Mouse (Mus musculus) midbrain, embryonic 11.5 days (tissue): Measurements from ENCODE around the gene Tab1. TPM values are rescaled to one million over a fixed set of nuclear protein-coding genes. Genes with fewer than 3 reads are reported as not detected.

Source experiments
- ATAC-seq: fragments of 200-750 bp; cut with Nextera tagmentation; 2 replicates; pipeline ENCODE4 v1.8.0; 2017; ENCODE audit warnings: moderate TSS enrichment, moderate library complexity; ENCODE audit not compliant: low FRiP score
- DNase-seq: peaks from one replicate; pipeline ENCODE4 v3.0.0; 2015; ENCODE audit warnings: low spot score; ENCODE audit errors: missing footprints
- H3K27ac ChIP-seq: fragments of 300-500 bp; sonication (generic); 2 replicates; pipeline ENCODE4 v1.5.1; 2014; ENCODE audit warnings: low read depth, low read length
- H3K27me3 ChIP-seq: fragments of 300-500 bp; sonication (generic); 2 replicates; pipeline ENCODE4 v1.6.1; 2014; ENCODE audit warnings: mild to moderate bottlenecking, low read length, moderate library complexity, mixed read lengths; ENCODE audit not compliant: control insufficient read depth, insufficient read depth
- H3K36me3 ChIP-seq: fragments of 300-500 bp; sonication (generic); 2 replicates; pipeline ENCODE4 v1.6.1; 2014; ENCODE audit warnings: mild to moderate bottlenecking, low read length, moderate library complexity, mixed read lengths; ENCODE audit not compliant: control insufficient read depth, insufficient read depth
- H3K4me1 ChIP-seq: fragments of 300-500 bp; sonication (generic); 2 replicates; pipeline ENCODE4 v1.6.1; 2014; ENCODE audit warnings: low read length; ENCODE audit not compliant: control insufficient read depth, insufficient read depth
- H3K4me2 ChIP-seq: fragments of 300-500 bp; sonication (generic); 2 replicates; pipeline ENCODE4 v1.6.1; 2014; ENCODE audit warnings: mild to moderate bottlenecking, moderate library complexity
- H3K4me3 ChIP-seq: fragments of 300-500 bp; sonication (generic); 2 replicates; pipeline ENCODE4 v1.5.1; 2014; ENCODE audit warnings: low read depth, low read length
- H3K9ac ChIP-seq: fragments of 300-500 bp; sonication (generic); 2 replicates; pipeline ENCODE4 v1.6.1; 2014; ENCODE audit warnings: low read length
- H3K9me3 ChIP-seq: fragments of 300-500 bp; sonication (generic); 2 replicates; pipeline ENCODE4 v1.6.1; 2016; ENCODE audit warnings: low read length; ENCODE audit not compliant: control insufficient read depth
- WGBS: fragments of 180-500 bp; shearing (Covaris S2); extraction: QIAGEN DNeasy Blood & Tissue Kit; methylation state at CpG from one replicate; pipeline ENCODE4 v1.1.7; 2014; 5-methylcytosine and 5-hydroxymethylcytosine counted together
- polyA plus RNA-seq: library from polyadenylated mRNA; unstranded; fragments of >200 nt; fragmentation: Nextera tagmentation; extraction: Ambion mirVana; gene quantifications from 2 replicates; pipeline ENCODE4 v1.2.1, GENCODE M21; 2014

Tab1 gene
- polyA plus RNA-seq: 24.9 and 29.4 TPM in 2 replicates

DNA sequence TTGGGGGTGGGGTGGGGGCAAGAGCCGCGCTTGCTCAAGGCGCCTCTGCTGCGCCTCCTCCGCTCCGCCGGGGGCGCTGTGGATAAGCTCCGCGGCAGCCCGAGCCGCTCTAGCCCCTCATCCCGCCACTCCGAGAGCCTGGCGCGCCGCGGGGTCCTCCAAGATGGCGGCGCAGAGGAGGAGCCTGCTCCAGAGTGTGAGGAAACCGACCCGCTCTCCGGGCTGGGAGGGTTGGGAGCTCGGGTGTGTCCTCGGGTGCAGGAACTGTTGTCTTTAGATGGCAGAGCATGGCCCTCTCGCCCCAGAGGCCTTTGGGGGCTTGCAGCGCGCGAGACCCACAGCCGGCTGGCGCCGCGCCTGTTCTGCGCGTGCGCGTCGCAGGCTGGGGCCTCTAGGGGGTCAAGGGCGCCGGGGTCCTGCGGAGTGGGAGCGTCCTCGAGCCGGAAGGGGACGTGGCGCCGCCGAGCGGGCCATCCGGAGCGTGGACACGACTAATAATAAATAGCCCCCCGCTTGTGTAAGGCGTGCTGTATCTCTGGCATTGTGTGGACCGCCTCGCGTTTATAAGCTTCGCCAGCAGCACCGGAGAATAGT is at the start of gene Tab1:
TSS of gene Tab1 (plus strand) at position 135 of the 594 bp plus-strand sequence.
- WGBS: 0% methylated on average over 54 of the region's 59 CpGs
- Histone ChIP-seq H3K27me3 (no peaks in the 10 kb centered on the region), H3K9ac (peak within 1 kb of the TSS; percentile 96), H3K4me3 (peak within 1 kb of the TSS; percentile 77), H3K4me2 (peak within 1 kb of the TSS; percentile 92), H3K9me3 (no peaks in the 10 kb centered on the region), H3K4me1 (peaks cover 13% of the 10 kb centered on the region), H3K36me3 (no peaks in the 10 kb centered on the region), H3K27ac (peak within 1 kb of the TSS; percentile 99)
- ATAC-seq: peak; percentile 94
- peak; percentile 100 for DNase-seq

DNA sequence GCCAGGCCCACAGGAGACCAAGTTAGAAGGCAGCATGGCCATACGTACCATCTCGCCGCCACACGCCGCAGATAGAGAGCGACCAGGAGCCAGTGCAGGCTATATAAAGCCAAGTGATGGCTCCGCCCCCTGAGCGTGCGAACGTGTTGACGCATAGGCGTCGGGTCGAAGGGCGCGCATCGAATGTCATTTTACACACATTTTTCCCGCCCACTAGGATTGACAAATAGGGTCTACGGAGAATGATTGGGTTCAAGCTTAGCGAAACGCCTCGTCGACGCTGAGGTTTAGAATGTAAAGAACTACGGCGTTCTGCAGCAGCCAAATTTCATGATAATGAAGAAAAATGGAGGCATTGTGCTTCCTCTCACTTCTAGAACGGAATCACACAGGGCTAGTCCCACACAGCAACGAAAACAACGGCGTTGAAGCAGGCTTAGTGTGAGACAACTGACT is 49.6 kb upstream of the Tab1 start:
- H3K36me3 ChIP-seq: peaks cover 26% of the 10 kb centered on the region
- H3K27ac ChIP-seq: peak overlapping the region; percentile 89
- peak overlapping the region; percentile 55 for H3K4me2 ChIP-seq
- WGBS: under 1% methylated on average over 30 of the region's 30 CpGs
- H3K27me3 ChIP-seq: no peaks in the 10 kb centered on the region
- H3K4me1 ChIP-seq: peaks cover 22% of the 10 kb centered on the region
- H3K4me3 ChIP-seq: peak overlapping the region; percentile 78
- DNase-seq: peak; percentile 100
- H3K9ac ChIP-seq: peak overlapping the region; percentile 97
- ATAC-seq: peak; percentile 96
- no peaks in the 10 kb centered on the region for H3K9me3 ChIP-seq

DNA sequence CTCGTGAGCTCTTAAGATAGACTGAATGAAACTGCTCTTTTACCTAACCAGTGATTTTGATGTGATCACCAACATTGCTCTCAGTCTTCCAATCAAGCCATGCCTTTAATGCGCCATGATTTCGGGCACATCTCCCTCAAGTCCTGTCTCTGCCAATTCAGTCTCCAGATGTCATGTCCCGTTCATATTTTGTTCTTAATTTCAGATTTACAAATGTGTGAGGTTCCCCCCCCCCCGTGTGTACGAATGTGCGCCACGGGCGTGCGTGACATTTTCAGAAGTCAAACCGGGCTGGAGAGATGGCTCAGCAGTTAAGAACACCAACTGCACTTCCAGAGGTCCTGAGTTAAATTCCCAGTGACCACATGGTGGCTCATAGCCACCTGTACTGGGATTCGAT is 49.2 kb upstream of the Tab1 start:
- Histone ChIP-seq H3K4me2 (peak overlapping the region; percentile 55), H3K36me3 (peaks cover 24% of the 10 kb centered on the region), H3K9ac (peak overlapping the region; percentile 73), H3K9me3 (no peaks in the 10 kb centered on the region), H3K27ac (peak overlapping the region; percentile 89), H3K27me3 (no peaks in the 10 kb centered on the region), H3K4me3 (peak overlapping the region; percentile 78), H3K4me1 (peaks cover 22% of the 10 kb centered on the region)
- WGBS: 3% methylated on average over 12 of the region's 12 CpGs
- ATAC-seq (peak; percentile 20; the same call in 1 of the 2 replicates), DNase-seq (no peak)

DNA sequence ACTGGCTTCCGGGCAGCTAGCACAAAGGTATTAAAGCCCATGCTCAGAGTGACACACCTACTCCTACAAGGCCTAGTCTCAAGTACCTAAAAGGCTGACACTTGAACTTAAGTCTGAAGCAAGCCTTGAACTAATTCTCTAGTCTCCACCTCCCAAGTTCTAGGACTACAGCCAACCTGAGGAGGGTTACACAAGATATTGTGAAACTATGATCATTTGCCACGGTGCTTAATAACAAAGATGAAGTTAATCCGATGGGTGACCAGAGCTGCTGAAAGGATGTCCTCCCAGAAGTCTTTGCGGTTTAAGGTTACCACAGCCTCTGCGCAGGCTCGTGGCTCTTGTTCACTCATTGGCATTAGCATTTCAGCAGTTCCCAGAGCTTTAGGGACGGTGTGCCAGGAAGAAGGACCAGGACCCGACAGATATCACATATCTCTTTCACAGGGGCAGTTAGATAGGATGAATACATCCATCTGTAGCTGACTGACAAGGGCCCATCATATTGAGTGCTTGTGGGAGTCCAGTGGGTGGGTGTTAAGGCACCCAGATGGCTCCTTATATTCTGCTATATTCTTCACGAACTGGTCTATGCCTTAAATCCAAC is 45.4 kb upstream of the Tab1 start:
- DNase-seq (no peak), ATAC-seq (no peak)
- Histone ChIP-seq H3K36me3 (no peaks in the 10 kb centered on the region), H3K27ac (no peak overlapping the region), H3K4me3 (no peak overlapping the region), H3K4me1 (0 out of 2 replicates have a peak, but pooled peaks cover 2% of the 10 kb centered on the region), H3K4me2 (no peak overlapping the region), H3K9me3 (no peaks in the 10 kb centered on the region), H3K9ac (no peak overlapping the region), H3K27me3 (peaks cover 15% of the 10 kb centered on the region)
- WGBS: 84% methylated on average over 9 of the region's 9 CpGs

DNA sequence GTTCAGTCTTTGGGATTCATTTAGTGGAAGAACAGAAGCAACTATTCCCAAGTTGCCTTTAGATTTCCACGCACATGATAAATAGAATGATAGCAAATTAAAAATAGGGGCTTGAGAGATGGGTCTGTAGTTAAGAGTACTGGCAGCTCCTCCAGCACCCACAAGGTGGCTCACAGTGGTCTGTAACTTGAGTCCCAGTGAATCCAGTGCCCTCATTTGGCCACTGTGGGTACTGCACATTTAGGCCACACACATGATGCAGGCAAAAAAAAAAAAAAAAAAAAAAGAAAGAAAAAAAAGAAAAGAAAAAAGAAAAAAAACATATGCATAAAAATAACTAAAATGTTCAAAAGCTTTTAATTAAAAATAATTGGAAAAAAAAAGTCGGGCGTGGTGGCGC is 44.3 kb upstream of the Tab1 start:
- Histone ChIP-seq H3K4me3 (no peak overlapping the region), H3K36me3 (no peaks in the 10 kb centered on the region), H3K9ac (no peak overlapping the region), H3K9me3 (no peaks in the 10 kb centered on the region), H3K27me3 (peaks cover 19% of the 10 kb centered on the region), H3K27ac (no peak overlapping the region), H3K4me2 (no peak overlapping the region), H3K4me1 (0 out of 2 replicates have a peak, but pooled peaks cover 2% of the 10 kb centered on the region)
- DNase-seq (peak; percentile 99), ATAC-seq (no peak)
- 37% methylated on average over 4 of the region's 4 CpGs for WGBS

- H3K4me1 ChIP-seq: 0 out of 2 replicates have a peak, but pooled peaks cover 2% of the 10 kb centered on the region
- DNase-seq: peak; percentile 81
- no peaks in the 10 kb centered on the region for H3K9me3 ChIP-seq
- H3K36me3 ChIP-seq: no peaks in the 10 kb centered on the region
- no peak overlapping the region for H3K4me2 ChIP-seq
- H3K27ac ChIP-seq: no peak overlapping the region
- no peak overlapping the region for H3K4me3 ChIP-seq
- no peak overlapping the region for H3K9ac ChIP-seq
- H3K27me3 ChIP-seq: peaks cover 19% of the 10 kb centered on the region
- ATAC-seq: no peak
- 73% methylated on average over 11 of the region's 11 CpGs for WGBS
These were observed 42.8 kb upstream of the Tab1 start for GRCm38 (mm10) chr15:80090155-80090554.

GRCm38 (mm10) chr15:80090741-80091120 is 42.2 kb upstream of the Tab1 start:
- Histone ChIP-seq H3K27ac (no peak overlapping the region), H3K4me3 (peak overlapping the region; percentile 68), H3K4me2 (peak overlapping the region; percentile 93), H3K36me3 (no peaks in the 10 kb centered on the region), H3K27me3 (peaks cover 19% of the 10 kb centered on the region), H3K9ac (peak overlapping the region; percentile 74), H3K9me3 (no peaks in the 10 kb centered on the region), H3K4me1 (0 out of 2 replicates have a peak, but pooled peaks cover 2% of the 10 kb centered on the region)
- peak; percentile 95 for DNase-seq
- 1% methylated on average over 17 of the region's 17 CpGs for WGBS
- ATAC-seq: peak; percentile 45; the same call in 1 of the 2 replicates

GRCm38 (mm10) chr15:80091121-80091955 is 41.6 kb upstream of the Tab1 start, which contains the start of the genes Syngr1 and Rpl3:
Gene Syngr1, plus strand, starts transcription at chr15:80091334.
Gene Rpl3, minus strand, starts transcription at chr15:80091868.
- H3K4me3 ChIP-seq: peak within 1 kb of the TSS; percentile 68
- no peaks in the 10 kb centered on the region for H3K9me3 ChIP-seq
- peak within 1 kb of the TSS; percentile 93 for H3K4me2 ChIP-seq
- H3K27me3 ChIP-seq: peaks cover 19% of the 10 kb centered on the region
- peak; percentile 74 for ATAC-seq
- H3K4me1 ChIP-seq: 0 out of 2 replicates have a peak, but pooled peaks cover 2% of the 10 kb centered on the region
- H3K36me3 ChIP-seq: no peaks in the 10 kb centered on the region
- peak; percentile 97 for DNase-seq
- H3K9ac ChIP-seq: peak within 1 kb of the TSS; percentile 74
- WGBS: under 1% methylated on average over 82 of the region's 86 CpGs
- H3K27ac ChIP-seq: no peak within 1 kb of the TSS
